Mouse (Mus musculus): Measurements from ENCODE around the gene Slc1a5. TPM values are rescaled to one million over a fixed set of nuclear protein-coding genes. Genes with fewer than 3 reads are reported as not detected.

Slc1a5 gene
- polyA plus RNA-seq, 1 experiment from 2014 or later: 119 TPM

GRCm38 (mm10) chr7:16810920-16811648 lies 29.9 kb downstream of the Slc1a5 start:
- 34% methylated on average over 88 of the region's 90 CpGs for WGBS (ENCODE audit: insufficient replicate concordance)
- Histone ChIP-seq H3K27me3 (ENCODE audit: control insufficient read depth, insufficient read depth, low read depth, low read length) (peaks cover 22% of the 10 kb centered on the region), H3K9ac (ENCODE audit: low read depth, low read length) (no peak overlapping the region), H3K4me1 (ENCODE audit: control insufficient read depth, low read depth, low read length) (peaks cover 12% of the 10 kb centered on the region), H3K27ac (ENCODE audit: low read length) (no peak overlapping the region), H3K4me3 (ENCODE audit: low read depth, low read length) (peak overlapping the region; percentile 31), H3K36me3 (ENCODE audit: control insufficient read depth, insufficient read depth) (no peaks in the 10 kb centered on the region), H3K4me2 (ENCODE audit: low read depth, low read length) (peak overlapping the region; percentile 48), H3K9me3 (replicated peaks; ENCODE audit: control insufficient read depth, low read length) (no peaks in the 10 kb centered on the region)
- ATAC-seq (ENCODE audit: low read depth): peak; percentile 42

- Histone ChIP-seq H3K9ac (ENCODE audit: low read depth, low read length) (no peak overlapping the region), H3K4me1 (ENCODE audit: control insufficient read depth, low read depth, low read length) (peaks cover 12% of the 10 kb centered on the region), H3K4me2 (ENCODE audit: low read depth, low read length) (peak overlapping the region; percentile 48; the same call in 1 of the 2 replicates), H3K9me3 (replicated peaks; ENCODE audit: control insufficient read depth, low read length) (no peaks in the 10 kb centered on the region), H3K27ac (ENCODE audit: low read length) (no peak overlapping the region), H3K27me3 (ENCODE audit: control insufficient read depth, insufficient read depth, low read depth, low read length) (peaks cover 22% of the 10 kb centered on the region), H3K36me3 (ENCODE audit: control insufficient read depth, insufficient read depth) (no peaks in the 10 kb centered on the region), H3K4me3 (ENCODE audit: low read depth, low read length) (0 out of 2 replicates have a peak overlapping the region, but pooled peaks have one; percentile 31)
- WGBS (ENCODE audit: insufficient replicate concordance): 46% methylated on average over 17 of the region's 17 CpGs
- no peak for ATAC-seq (ENCODE audit: low read depth)
These were observed 30.5 kb downstream of the Slc1a5 start for GRCm38 (mm10) chr7:16811649-16812070.

- no peak for ATAC-seq (ENCODE audit: low read depth)
- Histone ChIP-seq H3K4me3 (ENCODE audit: low read depth, low read length) (no peak overlapping the region), H3K9ac (ENCODE audit: low read depth, low read length) (no peak overlapping the region), H3K36me3 (ENCODE audit: control insufficient read depth, insufficient read depth) (no peaks in the 10 kb centered on the region), H3K4me1 (ENCODE audit: control insufficient read depth, low read depth, low read length) (peaks cover 17% of the 10 kb centered on the region), H3K9me3 (replicated peaks; ENCODE audit: control insufficient read depth, low read length) (no peaks in the 10 kb centered on the region), H3K27ac (ENCODE audit: low read length) (no peak overlapping the region), H3K4me2 (ENCODE audit: low read depth, low read length) (no peak overlapping the region), H3K27me3 (ENCODE audit: control insufficient read depth, insufficient read depth, low read depth, low read length) (peaks cover 22% of the 10 kb centered on the region)
- 63% methylated on average over 2 of the region's 2 CpGs for WGBS (ENCODE audit: insufficient replicate concordance)
These were observed 31.4 kb downstream of the Slc1a5 start for GRCm38 (mm10) chr7:16812505-16812904.

GRCm38 (mm10) chr7:16815351-16815941 lies 34.3 kb downstream of the Slc1a5 start, which contains the start of gene Strn4:
Gene Strn4, plus strand, starts transcription at chr7:16815889.
- Histone ChIP-seq H3K9me3 (replicated peaks; ENCODE audit: control insufficient read depth, low read length) (no peaks in the 10 kb centered on the region), H3K4me1 (ENCODE audit: control insufficient read depth, low read depth, low read length) (peaks cover 46% of the 10 kb centered on the region), H3K27ac (ENCODE audit: low read length) (peak within 1 kb of the TSS; percentile 91), H3K4me3 (ENCODE audit: low read depth, low read length) (peak within 1 kb of the TSS; percentile 90), H3K27me3 (ENCODE audit: control insufficient read depth, insufficient read depth, low read depth, low read length) (peaks cover 20% of the 10 kb centered on the region), H3K9ac (ENCODE audit: low read depth, low read length) (peak within 1 kb of the TSS; percentile 97), H3K36me3 (ENCODE audit: control insufficient read depth, insufficient read depth) (no peaks in the 10 kb centered on the region), H3K4me2 (ENCODE audit: low read depth, low read length) (peak within 1 kb of the TSS; percentile 99)
- ATAC-seq (ENCODE audit: low read depth): no peak
- 22% methylated on average over 1 of the region's 1 CpGs for WGBS (ENCODE audit: insufficient replicate concordance)

- H3K27me3 ChIP-seq (ENCODE audit: control insufficient read depth, insufficient read depth, low read depth, low read length): peaks cover 13% of the 10 kb centered on the region
- no peaks in the 10 kb centered on the region for H3K9me3 ChIP-seq (replicated peaks; ENCODE audit: control insufficient read depth, low read length)
- peaks cover 52% of the 10 kb centered on the region for H3K4me1 ChIP-seq (ENCODE audit: control insufficient read depth, low read depth, low read length)
- H3K9ac ChIP-seq (ENCODE audit: low read depth, low read length): peak overlapping the region; percentile 97
- peak; percentile 85 for ATAC-seq (ENCODE audit: low read depth)
- H3K27ac ChIP-seq (ENCODE audit: low read length): peak overlapping the region; percentile 91
- H3K4me3 ChIP-seq (ENCODE audit: low read depth, low read length): peak overlapping the region; percentile 90
- WGBS (ENCODE audit: insufficient replicate concordance): under 1% methylated on average over 54 of the region's 55 CpGs
- H3K4me2 ChIP-seq (ENCODE audit: low read depth, low read length): peak overlapping the region; percentile 99
- no peaks in the 10 kb centered on the region for H3K36me3 ChIP-seq (ENCODE audit: control insufficient read depth, insufficient read depth)
These were observed 34.9 kb downstream of the Slc1a5 start for GRCm38 (mm10) chr7:16816078-16816474.

GRCm38 (mm10) chr7:16816475-16817122 lies 35.5 kb downstream of the Slc1a5 start, which contains the start of gene Fkrp:
Gene Fkrp, minus strand, starts transcription at chr7:16816732.
- no peaks in the 10 kb centered on the region for H3K9me3 ChIP-seq (replicated peaks; ENCODE audit: control insufficient read depth, low read length)
- ATAC-seq (ENCODE audit: low read depth): peak; percentile 74
- peaks cover 8% of the 10 kb centered on the region for H3K27me3 ChIP-seq (ENCODE audit: control insufficient read depth, insufficient read depth, low read depth, low read length)
- peaks cover 54% of the 10 kb centered on the region for H3K4me1 ChIP-seq (ENCODE audit: control insufficient read depth, low read depth, low read length)
- peak within 1 kb of the TSS; percentile 91 for H3K27ac ChIP-seq (ENCODE audit: low read length)
- under 1% methylated on average over 49 of the region's 64 CpGs for whole genome bisulfite sequencing (ENCODE audit: insufficient replicate concordance)
- no peaks in the 10 kb centered on the region for H3K36me3 ChIP-seq (ENCODE audit: control insufficient read depth, insufficient read depth)
- H3K4me3 ChIP-seq (ENCODE audit: low read depth, low read length): peak within 1 kb of the TSS; percentile 90
- peak within 1 kb of the TSS; percentile 99 for H3K4me2 ChIP-seq (ENCODE audit: low read depth, low read length)
- peak within 1 kb of the TSS; percentile 97 for H3K9ac ChIP-seq (ENCODE audit: low read depth, low read length)

DNA sequence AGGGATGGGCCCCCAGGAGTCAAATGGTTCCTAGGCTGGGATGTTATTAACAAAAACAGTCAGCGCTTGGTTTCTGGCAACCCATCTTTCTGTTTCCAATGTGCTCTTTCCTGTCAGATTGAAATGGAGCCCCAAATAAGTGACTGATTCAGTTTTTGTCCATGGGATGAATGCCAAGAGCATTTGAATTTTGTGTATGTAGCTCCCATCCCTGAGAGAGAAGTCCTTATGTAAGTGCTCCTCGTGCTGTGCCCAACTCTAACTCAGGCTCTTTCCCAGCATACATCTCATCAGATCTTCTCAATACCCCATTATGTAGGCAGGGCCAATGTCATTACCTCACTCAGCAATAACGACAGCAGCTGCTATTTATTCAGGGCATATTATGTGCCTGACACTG lies 36.6 kb downstream of the Slc1a5 start:
- Histone ChIP-seq H3K4me2 (ENCODE audit: low read depth, low read length) (peak overlapping the region; percentile 99), H3K27ac (ENCODE audit: low read length) (no peak overlapping the region), H3K36me3 (ENCODE audit: control insufficient read depth, insufficient read depth) (peaks cover 4% of the 10 kb centered on the region; the same call in 1 of the 2 replicates), H3K4me1 (ENCODE audit: control insufficient read depth, low read depth, low read length) (peaks cover 62% of the 10 kb centered on the region), H3K9ac (ENCODE audit: low read depth, low read length) (peak overlapping the region; percentile 97), H3K4me3 (ENCODE audit: low read depth, low read length) (peak overlapping the region; percentile 90), H3K9me3 (replicated peaks; ENCODE audit: control insufficient read depth, low read length) (no peaks in the 10 kb centered on the region), H3K27me3 (ENCODE audit: control insufficient read depth, insufficient read depth, low read depth, low read length) (no peaks in the 10 kb centered on the region)
- ATAC-seq (ENCODE audit: low read depth): no peak
- WGBS (ENCODE audit: insufficient replicate concordance): 69% methylated on average over 3 of the region's 3 CpGs

- peak overlapping the region; percentile 31 for H3K27ac ChIP-seq (ENCODE audit: low read length)
- H3K27me3 ChIP-seq (ENCODE audit: control insufficient read depth, insufficient read depth, low read depth, low read length): no peaks in the 10 kb centered on the region
- H3K4me2 ChIP-seq (ENCODE audit: low read depth, low read length): peak overlapping the region; percentile 47
- H3K36me3 ChIP-seq (ENCODE audit: control insufficient read depth, insufficient read depth): peaks cover 17% of the 10 kb centered on the region
- peak; percentile 71 for ATAC-seq (ENCODE audit: low read depth)
- 11% methylated on average over 5 of the region's 5 CpGs for WGBS (ENCODE audit: insufficient replicate concordance)
- H3K9me3 ChIP-seq (replicated peaks; ENCODE audit: control insufficient read depth, low read length): no peaks in the 10 kb centered on the region
- peaks cover 62% of the 10 kb centered on the region for H3K4me1 ChIP-seq (ENCODE audit: control insufficient read depth, low read depth, low read length)
- H3K4me3 ChIP-seq (ENCODE audit: low read depth, low read length): peak overlapping the region; percentile 15; the same call in 1 of the 2 replicates
- peak overlapping the region; percentile 38 for H3K9ac ChIP-seq (ENCODE audit: low read depth, low read length)
These were observed 38.7 kb downstream of the Slc1a5 start for GRCm38 (mm10) chr7:16819794-16820193.
